Mouse (Mus musculus): Measurements from ENCODE around the gene Fam199x.

The Fam199x gene

DNA sequence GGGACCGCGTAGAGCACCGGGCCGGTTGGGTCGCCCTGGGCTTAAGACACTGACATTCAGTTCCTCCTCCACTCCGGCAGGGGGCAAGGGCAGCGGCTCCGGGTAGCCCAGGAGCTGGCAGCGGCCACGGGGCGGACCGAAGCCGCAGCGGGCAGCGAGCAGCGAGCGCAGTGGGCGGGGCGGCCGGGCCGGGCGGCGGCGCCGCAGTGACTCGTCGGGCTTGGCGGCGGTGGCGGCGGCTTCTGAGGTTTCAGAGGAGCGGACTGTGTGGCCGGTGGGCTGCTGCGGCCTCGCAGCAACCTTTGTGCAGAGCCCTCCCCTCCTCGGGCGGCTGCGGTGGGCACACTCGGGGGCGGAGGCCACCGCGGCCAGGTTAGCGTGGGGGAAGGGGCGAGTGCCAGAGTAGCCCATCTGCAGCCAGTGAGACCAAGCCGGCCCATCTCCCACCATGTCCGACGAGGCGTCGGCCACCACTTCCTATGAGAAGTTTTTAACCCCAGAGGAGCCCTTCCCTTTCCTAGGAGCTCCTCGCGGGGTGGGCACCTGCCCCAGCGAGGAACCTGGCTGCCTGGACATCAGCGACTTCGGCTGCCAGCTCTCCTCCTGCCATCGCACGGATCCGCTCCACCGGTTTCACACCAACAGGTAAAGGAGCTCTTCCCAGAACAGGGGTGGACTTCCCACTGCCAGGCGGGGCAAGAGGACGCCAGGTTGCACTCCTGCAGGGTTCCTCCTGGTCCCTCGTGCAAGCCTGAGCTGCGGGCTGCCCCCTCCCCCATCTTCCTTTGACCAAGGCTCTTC is at the start of gene Fam199x:
Gene Fam199x (plus strand): TSS at position 170 of the 801 bp plus-strand sequence.
- DNase-seq (ENCODE audit: low spot score in 2 of 2), result peak; percentile 53 to 83

DNA sequence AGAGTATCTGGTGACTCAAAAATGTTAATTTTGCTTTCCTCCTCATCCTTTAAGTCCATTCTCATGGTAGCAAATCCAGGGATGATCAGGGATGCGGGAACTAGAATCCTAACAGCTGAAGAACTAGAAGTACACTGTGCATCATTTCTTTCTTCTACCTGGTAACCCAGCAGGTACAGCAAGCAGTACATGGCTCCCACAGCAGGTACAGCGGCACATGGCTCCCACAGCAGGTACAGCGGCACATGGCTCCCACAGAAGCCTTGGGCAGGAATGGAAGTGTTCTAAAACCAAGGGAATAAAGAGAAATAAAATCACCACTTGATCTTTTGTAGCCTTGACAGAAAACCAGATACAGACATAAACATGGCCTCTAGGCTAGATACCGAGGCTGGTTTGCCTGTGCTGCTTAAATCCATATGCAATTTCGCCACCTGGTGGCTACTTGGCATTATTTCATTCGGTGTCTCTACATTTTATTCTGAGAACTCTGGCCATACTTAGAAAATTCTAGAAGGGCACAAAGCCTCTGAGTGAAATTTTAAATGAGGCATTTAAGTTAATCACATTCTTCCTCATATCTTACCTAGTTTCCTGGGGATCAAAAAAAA is 34.2 kb upstream of the Fam199x start:
- peak in 1 of 2 experiments; percentile 57 for DNase-seq (ENCODE audit: low spot score in 2 of 2)

DNA sequence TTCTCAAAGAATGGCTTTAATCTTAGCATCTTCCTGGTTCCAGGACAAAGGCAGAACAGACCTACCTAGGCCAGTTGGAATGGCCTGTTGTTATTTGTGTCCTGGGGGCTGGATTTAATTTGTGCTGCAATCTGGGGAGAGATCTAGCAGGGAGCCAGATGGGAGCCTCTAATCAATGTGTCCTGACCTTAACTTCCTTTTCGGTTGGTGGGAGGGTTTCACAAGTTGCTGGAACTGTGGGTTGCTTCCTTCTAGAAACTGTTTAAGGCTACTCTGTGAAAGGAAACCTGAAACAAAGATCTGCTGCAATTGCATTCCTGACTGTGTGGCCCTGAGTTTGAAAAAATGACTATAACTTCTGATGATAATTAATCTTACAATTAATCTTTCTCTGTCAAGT is 31.7 kb upstream of the Fam199x start:
- DNase-seq (ENCODE audit: low spot score in 2 of 2), result no peak

DNA sequence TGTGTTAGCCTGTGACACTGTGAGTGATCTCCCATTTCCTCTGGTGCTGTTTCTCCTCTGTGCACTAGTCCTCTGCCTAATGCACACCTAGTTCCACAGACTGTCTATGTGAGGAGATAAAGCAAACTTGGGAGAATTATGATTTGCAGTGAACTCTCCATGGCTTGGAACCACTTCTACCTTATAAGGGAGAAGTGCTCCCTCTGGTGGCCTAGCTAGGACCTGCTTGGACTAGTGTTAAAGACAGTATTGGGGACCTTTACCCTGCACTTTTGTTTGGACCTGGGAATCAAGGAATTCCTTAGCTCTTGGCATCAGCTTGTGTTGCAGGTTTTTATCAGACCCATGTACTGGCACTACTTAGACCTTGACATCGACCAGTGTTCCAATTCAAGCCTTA is 30.1 kb upstream of the Fam199x start:
- DNase-seq (ENCODE audit: low spot score in 2 of 2), result peak; percentile 29 to 75

DNA sequence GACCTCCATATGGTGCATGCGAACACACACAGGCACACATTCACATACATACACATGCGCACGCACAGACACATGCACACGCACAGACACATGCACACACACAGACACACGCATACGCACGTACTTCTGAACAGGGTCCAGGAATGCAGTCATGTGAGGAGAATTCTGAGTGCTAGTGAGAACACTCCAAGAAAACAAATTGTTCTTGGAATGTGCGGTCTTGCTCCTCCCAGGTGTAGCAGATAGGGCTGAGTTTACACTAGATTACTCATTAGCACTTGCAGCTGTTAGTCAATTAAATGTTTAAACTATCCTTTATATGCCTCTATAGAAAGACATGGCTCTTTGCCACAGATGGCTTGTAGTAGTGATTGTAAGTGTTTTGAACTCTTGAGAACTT is 18.5 kb upstream of the Fam199x start:
- no peak for DNase-seq (ENCODE audit: low spot score in 2 of 2)

DNA sequence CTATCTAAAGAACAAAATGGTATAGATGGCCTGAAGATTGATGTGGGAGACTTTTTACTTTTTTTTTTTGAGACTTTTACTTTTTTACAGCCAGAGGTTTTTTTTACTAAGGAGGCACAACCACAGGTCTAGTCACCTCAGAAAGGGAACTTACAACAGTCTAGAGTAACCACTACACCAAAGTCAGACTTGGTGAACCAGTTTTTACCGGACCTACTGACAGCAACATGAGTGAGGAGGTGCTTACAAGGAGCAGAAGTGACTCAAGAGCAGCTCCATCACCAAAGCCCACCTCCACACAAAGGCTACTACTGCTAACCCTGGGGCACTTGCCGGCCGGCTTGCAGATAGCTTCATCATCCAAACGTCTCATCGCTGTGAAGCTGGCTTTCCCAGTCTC is 17.7 kb upstream of the Fam199x start:
- no peak for DNase-seq (ENCODE audit: low spot score in 2 of 2)

DNA sequence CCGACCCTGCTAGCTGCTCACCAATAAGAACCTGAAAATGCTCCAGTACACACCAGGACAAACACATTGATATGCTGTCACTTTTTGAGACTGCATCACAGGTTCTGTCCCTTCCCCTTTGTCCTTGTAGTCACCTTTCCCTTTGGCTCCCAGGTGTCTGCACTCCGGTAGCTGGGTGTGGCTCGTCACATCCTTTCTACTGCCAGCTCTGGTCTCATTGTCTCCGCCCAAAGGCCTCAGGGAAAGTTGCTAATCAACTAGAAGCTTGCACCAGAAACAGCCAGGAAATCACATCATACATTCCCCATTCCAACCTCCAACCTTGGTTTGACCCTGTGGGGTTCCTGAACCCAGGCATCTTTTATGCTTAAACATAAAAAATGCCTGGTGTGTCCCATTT is 15.1 kb upstream of the Fam199x start:
- DNase-seq (ENCODE audit: low spot score in 2 of 2), result no peak

DNA sequence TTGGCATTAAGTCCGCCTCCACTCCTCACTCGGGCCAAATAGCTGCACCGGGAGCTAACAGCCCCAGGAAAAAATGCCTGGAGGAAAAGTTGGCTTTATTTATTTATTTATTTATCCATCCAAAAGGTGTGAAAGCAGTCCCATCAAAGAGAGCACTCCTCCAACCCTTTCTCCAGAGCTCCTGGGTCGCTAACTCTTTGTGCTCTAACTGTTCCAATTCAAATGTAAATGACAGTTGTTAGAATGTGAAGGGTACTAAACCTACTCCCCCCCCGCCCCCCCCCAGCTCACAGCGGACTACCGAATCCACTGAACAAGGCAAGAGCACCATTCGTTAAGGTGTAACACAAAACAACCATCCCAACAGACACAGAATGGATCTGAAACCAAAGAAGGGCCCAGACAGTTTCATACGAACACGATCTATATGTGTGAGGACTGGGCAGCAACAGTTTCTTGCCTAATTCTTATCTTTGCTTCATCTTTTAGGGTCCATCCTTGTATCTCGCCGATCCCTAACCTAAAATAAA is 11.9 kb upstream of the Fam199x start:
- DNase-seq (ENCODE audit: low spot score in 2 of 2), result no peak

DNA sequence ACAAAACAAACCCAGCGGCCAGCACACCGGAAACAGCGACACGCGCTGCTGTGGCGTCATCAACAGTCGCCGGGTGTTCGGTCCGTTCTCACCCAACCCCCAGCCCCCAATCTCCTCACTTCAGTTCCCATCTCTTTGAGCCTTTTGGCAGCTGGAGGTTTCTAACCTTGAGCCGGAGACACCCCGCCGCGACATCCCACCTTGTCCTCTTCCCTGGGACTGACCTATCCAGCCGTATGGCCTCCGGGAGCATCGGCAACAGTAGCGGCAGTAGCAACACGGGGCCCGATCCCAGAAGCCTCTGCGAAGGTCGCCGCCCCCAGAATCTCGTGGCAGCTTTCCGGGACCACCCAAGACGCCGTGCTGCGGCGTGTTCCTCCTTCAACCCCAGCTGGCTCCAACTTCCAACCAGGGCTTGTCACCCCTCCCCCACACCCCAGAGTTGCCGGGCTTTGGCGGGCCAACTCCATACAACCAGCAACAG is 11.4 kb upstream of the Fam199x start, which contains the start of gene Slc25a53:
Gene Slc25a53 (minus strand): TSS at position 303 of the 484 bp plus-strand sequence.
- DNase-seq (ENCODE audit: low spot score in 2 of 2), result peak; percentile 63 to 85

DNA sequence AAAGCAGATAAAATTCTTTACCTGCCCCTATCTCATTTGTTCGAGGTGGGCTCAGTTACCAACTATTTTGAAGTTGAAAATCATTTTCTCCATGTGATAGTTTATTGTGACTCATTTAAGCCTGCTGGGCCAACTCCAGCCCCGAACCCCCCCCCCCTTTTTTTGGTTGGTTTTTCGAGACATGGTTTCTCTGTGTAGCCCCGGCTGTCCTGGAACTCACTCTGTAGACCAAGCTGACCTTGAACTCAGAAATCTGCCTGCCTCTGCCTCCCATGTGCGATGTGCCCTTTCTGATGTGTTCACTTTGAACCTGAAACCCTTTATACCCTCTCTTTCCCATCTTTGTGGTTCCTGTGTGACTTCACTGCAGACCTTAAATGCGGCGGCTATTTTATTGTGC is 10.9 kb upstream of the Fam199x start:
- DNase-seq (ENCODE audit: low spot score in 2 of 2), result no peak

DNA sequence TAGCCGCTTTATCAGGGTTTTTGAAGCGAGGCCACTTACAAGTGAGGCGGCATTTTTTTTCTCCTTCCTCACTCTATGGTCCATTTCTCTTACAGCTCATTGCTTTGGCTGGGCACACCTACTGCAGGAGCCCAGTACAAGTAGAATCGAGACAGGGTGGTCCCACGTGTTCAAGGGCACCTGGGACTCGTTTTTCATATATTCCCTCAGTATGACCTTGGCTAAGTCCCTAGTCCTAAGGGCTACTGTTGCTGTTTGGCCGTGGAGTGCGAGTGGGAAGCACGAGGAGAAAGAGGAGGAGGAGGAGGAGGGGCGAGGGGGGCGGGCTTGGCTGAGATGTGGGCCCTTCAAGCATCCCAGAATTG is 352 bp upstream of the Fam199x start:
- DNase-seq (ENCODE audit: low spot score in 2 of 2), result no peak

DNA sequence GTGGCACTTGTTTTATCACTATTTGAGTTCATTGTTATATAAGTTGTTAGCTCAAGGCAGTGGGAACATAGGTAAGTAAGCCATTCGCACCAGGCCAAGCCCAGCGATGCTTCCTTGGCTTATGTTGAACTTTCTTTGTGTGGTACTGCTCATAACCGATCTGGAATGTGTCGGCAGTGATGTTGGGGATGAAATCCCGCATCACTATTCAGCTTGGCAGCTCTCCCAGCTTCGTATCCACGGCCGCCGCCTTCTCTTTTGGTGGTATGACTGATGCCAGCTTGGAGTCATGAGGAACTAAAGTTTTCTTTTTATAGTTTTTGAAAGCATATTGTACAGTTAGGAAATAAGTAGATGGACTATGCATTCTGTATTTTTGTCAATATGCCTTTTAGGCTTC is 13.8 kb downstream of the Fam199x start:
- DNase-seq (ENCODE audit: low spot score in 2 of 2), result no peak

DNA sequence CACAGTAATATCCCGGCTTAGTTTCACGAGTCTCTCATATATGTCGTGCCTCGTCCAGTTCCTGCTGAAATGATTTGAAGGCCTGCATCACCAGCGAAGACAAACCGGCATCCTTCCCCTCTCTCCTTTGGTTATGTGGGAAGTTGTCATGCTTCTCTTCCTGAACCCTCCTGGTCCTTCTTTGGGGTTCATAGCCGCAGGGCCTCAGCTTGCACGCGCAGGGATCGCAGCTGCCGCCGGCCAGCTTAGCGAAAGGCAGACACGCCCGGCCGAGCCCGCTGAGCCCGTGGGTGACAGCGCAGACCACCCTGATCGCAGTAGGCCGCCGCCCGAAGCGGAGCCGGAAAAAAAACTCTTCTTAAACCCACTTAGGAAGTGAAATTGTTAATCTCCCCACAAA is 55.1 kb downstream of the Fam199x start:
- DNase-seq (ENCODE audit: low spot score in 2 of 2), result no peak

DNA sequence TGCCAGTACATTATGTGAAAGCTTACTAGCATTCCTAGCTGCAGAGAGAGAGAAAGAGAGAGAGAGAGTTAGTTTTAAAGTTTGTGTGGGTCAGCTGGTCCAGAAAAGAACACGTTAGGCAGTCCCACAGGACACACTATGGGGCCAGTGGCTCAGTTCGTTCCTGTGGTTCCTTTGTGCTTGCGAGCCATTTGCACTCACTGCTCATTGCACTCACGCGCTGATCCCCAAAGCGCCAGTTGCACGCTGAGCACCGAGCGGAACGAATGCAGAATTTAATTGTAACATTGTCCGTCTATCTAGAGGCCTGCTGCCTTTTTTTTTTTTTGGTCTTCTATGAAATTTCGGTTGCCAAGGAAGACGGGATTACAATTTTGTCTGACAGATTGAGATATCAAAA is 57.1 kb downstream of the Fam199x start:
- no peak for DNase-seq (ENCODE audit: low spot score in 2 of 2)

DNA sequence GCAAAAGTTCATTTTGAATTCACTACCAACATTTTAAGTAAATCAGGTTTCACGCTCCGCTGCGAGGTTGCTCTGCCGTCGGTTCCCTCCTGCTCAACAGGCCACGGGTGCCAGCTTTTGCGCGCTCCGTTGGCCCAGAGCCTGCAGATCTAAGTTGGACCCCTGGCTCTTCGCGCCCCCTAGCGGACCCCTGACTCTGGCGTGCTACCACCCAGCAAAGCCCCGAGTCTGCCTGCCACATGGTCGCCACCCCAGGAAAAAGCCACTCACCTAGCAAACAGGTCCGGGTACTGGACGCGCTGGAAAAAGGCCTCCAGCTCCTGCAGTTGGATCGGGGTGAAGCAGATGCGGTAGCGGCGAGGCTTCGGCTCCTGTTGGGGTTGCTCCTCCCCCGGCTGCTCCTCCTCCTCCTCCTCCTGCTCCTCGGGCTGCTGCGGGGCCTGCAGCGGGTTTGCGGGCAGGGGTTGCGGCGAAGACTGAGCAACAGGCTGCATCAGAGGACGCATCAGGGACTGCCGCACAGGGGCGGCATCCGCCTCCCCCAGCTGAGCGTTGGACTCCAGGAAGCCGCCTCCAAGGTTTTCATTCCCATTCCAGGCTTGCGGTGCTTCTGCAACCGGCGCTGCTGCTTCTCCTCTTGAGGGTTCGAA is 68.8 kb downstream of the Fam199x start:
- peak in 1 of 2 experiments; percentile 47 for DNase-seq (ENCODE audit: low spot score in 2 of 2)

DNA sequence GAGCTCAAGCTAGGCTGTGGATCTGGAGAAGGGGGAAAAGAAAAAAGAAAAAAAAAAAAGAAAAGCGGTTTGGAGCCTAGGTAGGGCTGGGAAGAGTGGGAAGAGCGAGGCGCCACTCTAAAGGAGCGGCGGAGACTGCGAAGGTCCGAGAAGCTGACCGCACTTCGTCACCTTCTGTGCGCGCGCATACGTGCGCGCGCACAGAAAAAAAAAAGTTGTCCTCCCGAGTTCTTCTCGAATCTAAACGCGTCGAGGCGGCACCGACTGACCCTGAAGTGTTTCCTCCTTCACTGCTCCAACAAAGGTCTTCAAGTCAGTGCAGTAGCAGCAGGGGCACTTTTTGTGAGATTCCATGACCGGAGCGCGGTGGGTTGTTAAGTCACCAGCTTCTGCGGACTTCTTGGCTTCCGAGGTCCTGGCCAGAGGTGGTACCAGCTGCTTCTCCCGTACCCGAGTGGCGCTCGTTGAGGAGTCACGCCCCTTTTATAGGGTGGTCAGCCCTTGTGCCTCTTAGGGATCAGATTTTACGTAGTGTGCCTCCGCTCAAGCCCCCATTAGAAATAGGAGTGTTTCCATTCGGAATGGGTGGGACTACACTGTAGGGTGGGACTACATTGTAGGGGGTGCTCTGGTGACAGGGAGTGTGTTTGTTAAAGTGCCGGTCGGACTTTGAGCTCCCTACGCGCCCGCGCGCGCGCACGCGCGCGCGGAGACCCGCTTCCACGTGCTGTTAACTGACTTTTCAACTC is 70.5 kb downstream of the Fam199x start:
- no peak for DNase-seq (ENCODE audit: low spot score in 2 of 2)

DNA sequence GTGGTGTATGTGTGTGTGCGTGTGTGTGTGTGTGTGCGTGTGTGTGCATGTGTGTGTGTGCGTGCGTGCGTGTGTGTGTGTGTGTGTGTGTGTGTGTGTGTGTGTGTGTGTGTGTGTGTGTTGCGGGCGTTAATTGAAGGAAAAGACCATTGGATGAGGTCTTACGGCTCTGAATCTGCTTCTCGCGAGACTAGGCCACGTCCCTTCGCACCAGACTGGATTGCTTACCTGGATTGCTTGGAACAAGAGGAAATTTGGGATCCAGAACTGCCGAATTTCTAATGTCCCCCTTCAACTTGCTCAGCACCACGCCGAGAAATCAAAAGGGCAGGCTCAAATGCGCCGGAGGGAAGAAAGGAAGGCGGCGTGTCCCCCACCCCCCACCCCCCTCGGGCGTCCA is 72.3 kb downstream of the Fam199x start, which contains the start of gene Esx1:
Gene Esx1 (minus strand): TSS at position 366 of the 400 bp plus-strand sequence.
- DNase-seq (ENCODE audit: low spot score in 2 of 2), result no peak

DNA sequence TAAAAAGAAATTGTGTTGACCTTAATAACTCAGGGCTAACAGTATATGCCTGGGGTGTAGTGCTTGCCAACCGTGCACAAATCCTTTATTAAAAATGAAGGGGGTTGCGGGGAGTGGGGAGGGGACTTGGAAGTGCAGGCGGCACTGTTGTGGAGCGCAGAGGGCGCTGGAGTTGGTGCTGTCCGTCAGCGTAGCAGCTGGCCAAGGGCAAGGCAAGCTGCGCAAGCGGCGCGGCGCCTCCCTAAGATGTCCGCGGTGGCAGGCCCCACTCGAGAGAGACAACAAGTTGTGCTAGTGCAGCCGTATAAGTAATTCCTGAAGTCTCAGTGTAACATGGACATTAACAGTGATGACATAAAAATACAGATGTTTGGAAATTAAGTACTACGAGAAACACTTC is 78.1 kb downstream of the Fam199x start:
- DNase-seq (ENCODE audit: low spot score in 2 of 2), result no peak

Data from spleen, postnatal 10 days (tissue).